Mouse (Mus musculus): Measurements from ENCODE around the gene Cltc. TPM values are rescaled to one million over a fixed set of nuclear protein-coding genes. Genes with fewer than 3 reads are reported as not detected.

Cltc gene
- polyA plus RNA-seq, 1 experiment from 2014 or later, result 172 TPM

DNA sequence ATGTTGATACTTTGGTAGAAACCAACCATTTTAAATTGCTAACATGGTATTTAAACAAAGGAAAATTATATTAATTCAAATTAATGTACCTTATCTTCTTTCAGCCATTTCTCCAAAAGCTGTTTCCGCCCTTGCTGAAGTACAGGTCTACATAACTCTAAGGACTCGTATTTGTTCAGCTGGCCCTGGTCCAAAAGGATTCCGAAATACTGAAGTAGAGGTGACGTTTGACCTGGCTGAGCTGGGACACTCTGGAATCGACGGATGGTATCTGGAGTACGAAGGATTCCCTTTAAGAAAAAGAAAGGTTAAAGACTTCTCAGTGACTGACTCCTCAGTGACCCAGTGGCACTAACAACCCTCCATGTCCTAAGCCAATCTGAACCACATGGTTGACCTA is 32.4 kb downstream of the Cltc start:
- no peaks in the 10 kb centered on the region for H3K27me3 ChIP-seq (ENCODE audit: control insufficient read depth, insufficient read depth, low read length)
- ATAC-seq (ENCODE audit: insufficient number of reproducible peaks, insufficient read depth, low FRiP score, low read depth), result no peak
- peaks cover 89% of the 10 kb centered on the region for H3K36me3 ChIP-seq (ENCODE audit: control insufficient read depth, insufficient read depth, low read length)
- WGBS, result 74% methylated on average over 7 of the region's 7 CpGs
- no peak overlapping the region for H3K4me2 ChIP-seq (ENCODE audit: low read length)
- no peak overlapping the region for H3K27ac ChIP-seq (replicated peaks in 1 of 2; ENCODE audit: control insufficient read depth in 1 of 2, insufficient read depth in 1 of 2, low read depth in 2 of 2, low read length in 2 of 2)
- H3K4me1 ChIP-seq (ENCODE audit: control insufficient read depth in 2 of 2, insufficient read depth in 2 of 2, low read length in 2 of 2), result no peaks in the 10 kb centered on the region
- no peaks in the 10 kb centered on the region for H3K9me3 ChIP-seq (ENCODE audit: control insufficient read depth, low read length)
- no peak overlapping the region for H3K9ac ChIP-seq (ENCODE audit: low read length)
- H3K4me3 ChIP-seq (ENCODE audit: control insufficient read depth in 1 of 2, insufficient read depth in 1 of 2, low read depth in 1 of 2, low read length in 2 of 2), result no peak overlapping the region

DNA sequence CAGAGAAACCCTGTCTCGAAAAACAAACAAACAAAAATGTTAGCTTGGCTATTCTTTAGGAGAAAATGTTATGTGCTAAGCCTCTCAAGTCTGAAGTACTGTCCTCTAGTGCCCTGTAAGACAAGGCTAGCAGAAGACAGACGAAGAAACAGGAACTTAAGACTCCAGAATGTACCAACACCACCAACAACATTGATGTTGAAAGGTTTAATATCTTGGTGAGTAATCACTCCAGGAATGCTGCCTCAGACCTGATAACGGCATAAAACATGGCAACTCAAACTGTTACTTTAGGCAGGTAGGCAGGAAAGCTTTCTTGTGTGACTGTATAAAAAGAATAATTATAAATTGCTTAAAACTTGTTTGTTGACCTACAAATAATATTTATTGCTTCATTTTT is 33.4 kb downstream of the Cltc start:
- ATAC-seq (ENCODE audit: insufficient number of reproducible peaks, insufficient read depth, low FRiP score, low read depth), result no peak
- H3K27me3 ChIP-seq (ENCODE audit: control insufficient read depth, insufficient read depth, low read length), result no peaks in the 10 kb centered on the region
- H3K4me3 ChIP-seq (ENCODE audit: control insufficient read depth in 1 of 2, insufficient read depth in 1 of 2, low read depth in 1 of 2, low read length in 2 of 2), result no peak overlapping the region
- no peak overlapping the region for H3K4me2 ChIP-seq (ENCODE audit: low read length)
- WGBS, result 88% methylated on average over 3 of the region's 3 CpGs
- H3K9me3 ChIP-seq (ENCODE audit: control insufficient read depth, low read length), result no peaks in the 10 kb centered on the region
- H3K9ac ChIP-seq (ENCODE audit: low read length), result no peak overlapping the region
- H3K27ac ChIP-seq (replicated peaks in 1 of 2; ENCODE audit: control insufficient read depth in 1 of 2, insufficient read depth in 1 of 2, low read depth in 2 of 2, low read length in 2 of 2), result no peak overlapping the region
- peaks cover 90% of the 10 kb centered on the region for H3K36me3 ChIP-seq (ENCODE audit: control insufficient read depth, insufficient read depth, low read length)
- H3K4me1 ChIP-seq (ENCODE audit: control insufficient read depth in 2 of 2, insufficient read depth in 2 of 2, low read length in 2 of 2), result no peaks in the 10 kb centered on the region

DNA sequence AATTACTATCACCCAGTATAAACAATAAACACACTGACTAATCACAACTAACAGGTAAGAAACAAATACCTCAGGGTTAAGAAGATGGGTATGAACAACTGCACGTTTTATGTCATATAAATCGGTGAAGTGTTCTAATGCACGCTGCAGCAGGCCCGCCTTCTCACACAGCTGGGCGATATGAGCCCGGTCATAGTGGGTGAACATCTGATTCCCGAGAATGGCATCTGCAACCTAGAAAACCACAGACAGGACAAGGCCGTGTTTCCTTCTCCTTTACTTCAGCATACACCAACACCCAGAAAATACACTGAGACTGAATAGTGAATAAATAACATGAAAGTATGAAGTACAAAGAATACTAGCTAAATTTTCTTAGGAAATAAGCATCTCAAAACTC is 38.0 kb downstream of the Cltc start:
- no peak overlapping the region for H3K4me2 ChIP-seq (ENCODE audit: low read length)
- H3K27ac ChIP-seq (replicated peaks in 1 of 2; ENCODE audit: control insufficient read depth in 1 of 2, insufficient read depth in 1 of 2, low read depth in 2 of 2, low read length in 2 of 2), result no peak overlapping the region
- no peaks in the 10 kb centered on the region for H3K4me1 ChIP-seq (ENCODE audit: control insufficient read depth in 2 of 2, insufficient read depth in 2 of 2, low read length in 2 of 2)
- no peaks in the 10 kb centered on the region for H3K27me3 ChIP-seq (ENCODE audit: control insufficient read depth, insufficient read depth, low read length)
- H3K4me3 ChIP-seq (ENCODE audit: control insufficient read depth in 1 of 2, insufficient read depth in 1 of 2, low read depth in 1 of 2, low read length in 2 of 2), result no peak overlapping the region
- H3K9ac ChIP-seq (ENCODE audit: low read length), result no peak overlapping the region
- H3K9me3 ChIP-seq (ENCODE audit: control insufficient read depth, low read length), result no peaks in the 10 kb centered on the region
- 87% methylated on average over 8 of the region's 8 CpGs for WGBS
- peaks cover 91% of the 10 kb centered on the region for H3K36me3 ChIP-seq (ENCODE audit: control insufficient read depth, insufficient read depth, low read length)
- no peak for ATAC-seq (ENCODE audit: insufficient number of reproducible peaks, insufficient read depth, low FRiP score, low read depth)

DNA sequence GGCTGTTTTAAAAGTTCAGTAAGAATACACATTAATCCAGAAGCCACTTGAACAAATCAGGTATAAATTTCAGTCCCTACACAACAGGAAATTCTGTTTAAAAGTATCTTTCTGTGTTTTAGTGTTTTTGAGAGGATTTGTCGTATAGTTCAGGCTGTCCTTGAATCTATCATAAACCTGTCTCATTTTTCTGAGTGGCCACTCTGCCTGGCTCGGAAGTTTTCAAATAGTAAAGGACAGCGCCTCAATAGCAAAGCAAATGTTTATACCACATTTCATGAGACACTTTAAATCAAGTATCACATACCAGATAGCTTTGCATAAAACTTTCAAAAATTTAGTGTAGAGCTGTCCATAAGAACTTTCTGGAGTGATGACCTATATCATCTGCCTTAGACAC is 39.0 kb downstream of the Cltc start:
- Histone ChIP-seq H3K4me2 (ENCODE audit: low read length) (no peak overlapping the region), H3K4me3 (ENCODE audit: control insufficient read depth in 1 of 2, insufficient read depth in 1 of 2, low read depth in 1 of 2, low read length in 2 of 2) (no peak overlapping the region), H3K9ac (ENCODE audit: low read length) (no peak overlapping the region), H3K9me3 (ENCODE audit: control insufficient read depth, low read length) (no peaks in the 10 kb centered on the region), H3K4me1 (ENCODE audit: control insufficient read depth in 2 of 2, insufficient read depth in 2 of 2, low read length in 2 of 2) (no peaks in the 10 kb centered on the region), H3K27ac (replicated peaks in 1 of 2; ENCODE audit: control insufficient read depth in 1 of 2, insufficient read depth in 1 of 2, low read depth in 2 of 2, low read length in 2 of 2) (no peak overlapping the region), H3K36me3 (ENCODE audit: control insufficient read depth, insufficient read depth, low read length) (peaks cover 91% of the 10 kb centered on the region), H3K27me3 (ENCODE audit: control insufficient read depth, insufficient read depth, low read length) (no peaks in the 10 kb centered on the region)
- 92% methylated on average over 3 of the region's 3 CpGs for WGBS
- ATAC-seq (ENCODE audit: insufficient number of reproducible peaks, insufficient read depth, low FRiP score, low read depth), result no peak

DNA sequence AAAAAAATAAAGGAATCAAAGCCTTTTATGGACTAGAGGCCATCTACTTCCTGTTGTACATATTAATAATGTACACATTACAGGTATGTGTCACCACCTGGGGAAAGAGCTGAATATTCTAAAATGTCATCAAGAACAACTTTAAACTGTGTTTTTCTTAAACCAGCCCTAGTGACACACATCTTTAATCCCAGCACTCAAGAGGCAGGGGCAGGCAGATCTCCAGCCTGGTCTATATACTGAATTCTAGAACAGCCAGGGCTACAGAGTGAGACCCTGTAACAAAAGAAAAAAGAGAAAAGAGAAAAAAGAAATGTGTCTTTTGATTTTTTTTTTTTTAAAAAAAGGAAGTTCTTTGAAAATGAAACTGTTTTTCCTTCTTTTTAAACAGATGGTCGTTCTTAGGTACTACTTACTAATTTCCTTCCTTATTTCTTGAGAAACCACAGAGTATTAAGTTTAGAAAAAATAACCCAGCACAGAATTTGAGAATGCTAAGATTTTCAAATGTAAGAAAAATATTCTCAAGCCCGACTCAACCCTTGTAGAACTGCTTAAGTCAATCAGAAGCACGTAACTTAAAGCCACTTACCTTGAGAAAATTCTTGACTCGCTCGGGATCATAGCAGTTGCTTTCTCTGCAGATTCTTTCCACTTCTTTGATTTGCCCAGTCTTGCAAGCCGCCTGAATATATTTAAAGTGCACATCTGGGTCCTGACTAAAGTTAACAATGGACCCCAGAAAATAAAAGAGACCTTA is 39.9 kb downstream of the Cltc start:
- Histone ChIP-seq H3K9me3 (ENCODE audit: control insufficient read depth, low read length) (no peaks in the 10 kb centered on the region), H3K9ac (ENCODE audit: low read length) (no peak overlapping the region), H3K4me2 (ENCODE audit: low read length) (no peak overlapping the region), H3K27ac (replicated peaks in 1 of 2; ENCODE audit: control insufficient read depth in 1 of 2, insufficient read depth in 1 of 2, low read depth in 2 of 2, low read length in 2 of 2) (no peak overlapping the region), H3K4me3 (ENCODE audit: control insufficient read depth in 1 of 2, insufficient read depth in 1 of 2, low read depth in 1 of 2, low read length in 2 of 2) (no peak overlapping the region), H3K4me1 (ENCODE audit: control insufficient read depth in 2 of 2, insufficient read depth in 2 of 2, low read length in 2 of 2) (no peaks in the 10 kb centered on the region), H3K36me3 (ENCODE audit: control insufficient read depth, insufficient read depth, low read length) (peaks cover 90% of the 10 kb centered on the region), H3K27me3 (ENCODE audit: control insufficient read depth, insufficient read depth, low read length) (no peaks in the 10 kb centered on the region)
- 92% methylated on average over 6 of the region's 6 CpGs for WGBS
- no peak for ATAC-seq (ENCODE audit: insufficient number of reproducible peaks, insufficient read depth, low FRiP score, low read depth)

DNA sequence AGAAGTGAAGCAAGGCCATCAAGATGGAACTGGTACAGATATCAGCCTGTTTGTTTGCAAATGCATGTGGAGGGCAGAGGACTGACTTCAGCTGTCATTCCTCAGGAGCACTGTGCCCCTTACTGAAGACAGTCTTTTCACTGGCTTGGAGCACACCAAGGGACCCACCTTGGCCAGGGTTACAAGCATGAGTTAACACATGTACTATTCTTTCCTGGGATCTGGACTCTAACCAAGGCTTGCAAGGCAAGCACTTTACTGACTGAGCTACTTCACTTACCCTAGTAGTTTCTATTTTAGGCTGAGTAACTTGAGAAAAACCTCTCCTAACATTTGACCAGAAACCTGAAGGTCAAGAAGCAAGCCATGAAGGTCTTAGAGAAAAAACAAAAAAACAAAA is 42.8 kb downstream of the Cltc start:
- Histone ChIP-seq H3K9ac (ENCODE audit: low read length) (no peak overlapping the region), H3K27ac (replicated peaks in 1 of 2; ENCODE audit: control insufficient read depth in 1 of 2, insufficient read depth in 1 of 2, low read depth in 2 of 2, low read length in 2 of 2) (0 out of 4 replicates have a peak overlapping the region, but pooled peaks of 1 of the 2 experiments have one; percentile 5), H3K4me2 (ENCODE audit: low read length) (no peak overlapping the region), H3K36me3 (ENCODE audit: control insufficient read depth, insufficient read depth, low read length) (peaks cover 94% of the 10 kb centered on the region), H3K27me3 (ENCODE audit: control insufficient read depth, insufficient read depth, low read length) (no peaks in the 10 kb centered on the region), H3K4me3 (ENCODE audit: control insufficient read depth in 1 of 2, insufficient read depth in 1 of 2, low read depth in 1 of 2, low read length in 2 of 2) (no peak overlapping the region), H3K9me3 (ENCODE audit: control insufficient read depth, low read length) (no peaks in the 10 kb centered on the region), H3K4me1 (ENCODE audit: control insufficient read depth in 2 of 2, insufficient read depth in 2 of 2, low read length in 2 of 2) (no peaks in the 10 kb centered on the region)
- ATAC-seq (ENCODE audit: insufficient number of reproducible peaks, insufficient read depth, low FRiP score, low read depth), result no peak

DNA sequence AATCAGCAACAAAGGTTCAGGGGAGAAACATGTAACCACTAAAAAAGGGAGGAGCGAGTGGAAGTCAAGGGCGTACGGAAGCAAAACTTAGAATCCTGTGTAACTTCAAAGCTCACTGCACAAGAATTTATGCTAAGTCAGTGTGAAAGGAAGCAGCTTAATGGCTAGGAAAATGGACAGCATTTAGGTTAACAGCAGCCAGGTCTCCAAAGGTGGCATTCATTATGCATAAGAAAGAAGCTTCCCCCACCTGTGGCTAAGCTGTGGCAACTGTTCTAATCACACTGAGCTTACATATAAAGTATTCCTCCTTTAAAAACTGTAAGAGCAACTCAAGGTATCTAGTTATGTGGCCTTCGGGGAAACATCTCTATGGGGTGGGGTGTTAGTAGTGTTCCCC is 56.2 kb downstream of the Cltc start:
- 95% methylated on average over 4 of the region's 4 CpGs for WGBS
- Histone ChIP-seq H3K9ac (ENCODE audit: low read length) (no peak overlapping the region), H3K27ac (replicated peaks in 1 of 2; ENCODE audit: control insufficient read depth in 1 of 2, insufficient read depth in 1 of 2, low read depth in 2 of 2, low read length in 2 of 2) (no peak overlapping the region), H3K9me3 (ENCODE audit: control insufficient read depth, low read length) (no peaks in the 10 kb centered on the region), H3K27me3 (ENCODE audit: control insufficient read depth, insufficient read depth, low read length) (no peaks in the 10 kb centered on the region), H3K4me2 (ENCODE audit: low read length) (no peak overlapping the region), H3K4me3 (ENCODE audit: control insufficient read depth in 1 of 2, insufficient read depth in 1 of 2, low read depth in 1 of 2, low read length in 2 of 2) (no peak overlapping the region), H3K36me3 (ENCODE audit: control insufficient read depth, insufficient read depth, low read length) (peaks cover 99% of the 10 kb centered on the region), H3K4me1 (ENCODE audit: control insufficient read depth in 2 of 2, insufficient read depth in 2 of 2, low read length in 2 of 2) (no peaks in the 10 kb centered on the region)
- ATAC-seq (ENCODE audit: insufficient number of reproducible peaks, insufficient read depth, low FRiP score, low read depth), result no peak

DNA sequence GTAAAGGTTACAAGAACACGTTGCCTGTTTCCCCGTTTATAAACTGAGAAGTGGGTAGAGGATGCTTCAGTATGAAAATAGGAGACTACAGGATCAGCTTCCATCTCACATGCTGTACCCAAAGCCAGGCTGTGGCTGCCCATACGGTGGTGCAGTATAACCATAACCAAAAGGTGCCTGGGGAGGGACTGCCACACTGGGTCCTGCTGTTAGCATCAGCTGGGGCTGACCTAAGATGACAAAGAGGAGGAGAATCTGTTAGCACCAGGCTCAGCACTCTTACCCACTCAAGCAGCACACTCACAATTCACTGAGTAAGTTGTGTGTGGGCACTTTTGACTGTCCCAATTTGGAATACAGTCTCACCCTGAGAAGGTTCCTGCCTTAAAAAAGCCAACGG is 61.9 kb downstream of the Cltc start:
- Histone ChIP-seq H3K36me3 (ENCODE audit: control insufficient read depth, insufficient read depth, low read length) (peaks cover 100% of the 10 kb centered on the region), H3K4me1 (ENCODE audit: control insufficient read depth in 2 of 2, insufficient read depth in 2 of 2, low read length in 2 of 2) (no peaks in the 10 kb centered on the region), H3K27me3 (ENCODE audit: control insufficient read depth, insufficient read depth, low read length) (no peaks in the 10 kb centered on the region), H3K9ac (ENCODE audit: low read length) (no peak overlapping the region), H3K4me3 (ENCODE audit: control insufficient read depth in 1 of 2, insufficient read depth in 1 of 2, low read depth in 1 of 2, low read length in 2 of 2) (no peak overlapping the region), H3K9me3 (ENCODE audit: control insufficient read depth, low read length) (no peaks in the 10 kb centered on the region), H3K27ac (replicated peaks in 1 of 2; ENCODE audit: control insufficient read depth in 1 of 2, insufficient read depth in 1 of 2, low read depth in 2 of 2, low read length in 2 of 2) (no peak overlapping the region), H3K4me2 (ENCODE audit: low read length) (no peak overlapping the region)
- ATAC-seq (ENCODE audit: insufficient number of reproducible peaks, insufficient read depth, low FRiP score, low read depth), result no peak
- 73% methylated on average over 4 of the region's 4 CpGs for WGBS

Measured in heart, embryonic 14.5 days (tissue).